Mouse (Mus musculus) regulatory T cell (primary cell): Measurements from ENCODE around the gene Gm38393.

Experiments
- in situ Hi-C: fragments of 300-600 bp; cut with MboI, MseI; formaldehyde crosslinking; loops from one replicate; pipeline ENCODE4 v1.15.1; 2025; ENCODE audit warnings: high pct_unique_total_duplicates

The Gm38393 gene

DNA sequence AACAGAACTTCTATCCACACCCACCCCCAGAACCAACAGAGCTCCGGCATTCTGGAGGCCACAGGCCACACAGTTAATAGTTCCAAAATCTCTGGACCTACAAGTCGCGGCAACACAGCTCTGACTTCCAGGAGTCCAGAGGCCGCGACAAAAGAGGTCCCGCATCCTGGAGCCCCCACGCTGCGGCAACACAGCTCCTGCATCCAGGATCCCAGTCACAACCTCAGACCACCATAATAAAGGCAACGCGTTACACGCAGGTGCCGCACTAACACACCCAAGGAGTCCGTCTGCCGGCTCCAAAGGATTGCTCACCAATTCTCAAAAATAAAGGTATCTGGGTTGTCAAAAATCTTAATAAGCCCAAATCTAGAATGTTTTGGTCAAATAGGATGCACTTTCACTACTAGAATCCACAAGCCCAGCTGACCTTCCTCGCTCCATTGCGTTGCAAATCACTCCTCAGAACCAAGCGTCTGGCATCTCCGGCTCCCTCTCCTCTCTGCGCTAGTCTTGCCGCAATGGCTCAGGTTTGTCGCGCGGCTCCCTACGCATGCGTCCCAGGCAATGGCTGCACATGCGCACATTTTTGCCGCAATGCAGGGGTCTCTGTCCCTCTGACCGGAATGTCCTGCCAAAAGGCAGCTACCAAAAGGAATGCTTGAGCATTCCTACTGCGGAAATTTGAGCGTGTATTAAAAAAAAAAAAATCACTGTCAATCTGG is at the start of gene Gm38393, which contains the start of gene Snurf:
Gene Gm38393, minus strand, starts transcription at position 459 of the 725 bp plus-strand sequence.
Gene Snurf, minus strand, starts transcription at position 444 of the 725 bp plus-strand sequence.
- in situ Hi-C loops: no loop called here

DNA sequence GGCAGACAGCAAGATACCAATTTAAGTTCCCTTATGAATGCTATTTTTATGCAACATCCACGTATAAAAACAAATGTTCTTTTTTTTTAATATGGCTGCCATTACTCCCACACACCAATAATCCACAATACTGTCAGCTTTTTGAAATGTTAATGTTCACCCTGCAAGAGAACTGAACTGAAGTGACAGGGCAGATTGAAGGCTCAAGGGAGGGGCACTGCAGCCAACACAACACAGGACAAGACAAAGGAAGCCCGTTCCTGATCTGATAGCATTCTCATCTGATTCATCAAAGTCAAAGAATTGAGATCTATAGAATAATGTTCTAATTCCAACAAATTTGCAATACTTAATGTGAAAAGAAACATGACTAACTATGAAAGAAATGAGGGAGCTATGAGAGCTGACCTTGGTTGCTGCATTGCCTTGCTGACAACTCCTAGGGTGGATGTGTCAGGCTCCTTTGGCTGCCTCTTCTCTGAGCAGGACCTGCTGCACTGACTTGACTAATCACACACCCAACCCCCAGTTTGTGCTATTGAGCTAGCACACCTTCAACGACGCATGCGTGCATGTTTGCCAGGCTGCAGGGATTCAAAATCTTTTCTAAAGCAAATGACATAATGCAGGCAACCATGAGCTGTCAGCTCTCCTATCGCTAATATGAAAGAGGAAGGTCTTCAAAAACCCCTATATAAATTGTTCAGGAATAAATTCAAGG is 42.8 kb upstream of the Gm38393 start:
- in situ Hi-C loops: no loop called here

DNA sequence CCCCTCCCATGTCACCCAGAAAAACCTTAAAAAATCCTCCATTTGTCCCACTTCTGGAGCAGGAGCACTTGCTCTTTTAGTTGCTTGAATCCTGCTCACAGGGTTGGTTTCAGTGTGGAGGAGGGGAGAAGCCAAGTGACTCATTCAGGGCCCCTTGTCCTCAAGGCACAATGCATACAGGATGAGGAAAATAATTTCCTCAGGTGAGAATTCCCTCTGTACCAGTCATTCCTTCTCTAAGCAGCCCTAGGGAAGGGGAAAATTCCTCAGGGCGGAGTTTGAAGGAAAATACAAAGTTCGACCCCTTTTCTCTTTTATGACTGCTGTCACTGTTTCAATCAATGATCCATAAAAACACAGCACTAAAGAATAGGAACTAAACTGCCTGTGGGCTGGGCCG is 8.3 kb upstream of the Gm38393 start:
- in situ Hi-C loops: no loop called here

DNA sequence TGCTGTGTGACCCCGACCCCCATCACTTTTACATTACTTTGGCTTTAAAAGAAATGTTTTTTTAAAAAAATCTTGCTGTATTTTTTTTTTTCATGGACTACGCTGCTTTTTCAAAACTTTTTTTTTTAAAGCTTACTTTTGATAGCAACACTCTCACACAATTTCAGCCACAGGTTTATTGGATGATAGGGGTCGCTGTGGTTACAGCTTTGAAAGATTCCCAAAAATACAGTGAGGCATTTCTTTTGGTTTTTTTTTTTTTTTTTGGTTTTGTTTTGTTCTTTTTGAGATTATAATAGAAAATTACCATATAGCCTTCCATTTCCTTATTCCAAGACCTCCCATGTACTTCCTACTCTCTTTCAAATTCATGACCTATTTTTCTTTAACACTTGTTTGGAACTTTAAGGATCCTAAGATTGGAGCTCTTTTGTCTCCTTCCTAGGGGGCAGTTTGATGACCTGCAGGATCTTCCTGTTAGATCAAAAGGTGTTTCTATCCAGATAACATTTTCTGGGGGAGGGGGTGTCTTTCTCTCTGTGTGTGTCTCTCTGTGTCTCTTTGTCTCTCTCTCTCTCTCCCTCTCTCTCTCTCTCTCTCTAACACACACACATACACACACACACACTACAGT is 3.0 kb upstream of the Gm38393 start:
- in situ Hi-C loops: no loop called here

DNA sequence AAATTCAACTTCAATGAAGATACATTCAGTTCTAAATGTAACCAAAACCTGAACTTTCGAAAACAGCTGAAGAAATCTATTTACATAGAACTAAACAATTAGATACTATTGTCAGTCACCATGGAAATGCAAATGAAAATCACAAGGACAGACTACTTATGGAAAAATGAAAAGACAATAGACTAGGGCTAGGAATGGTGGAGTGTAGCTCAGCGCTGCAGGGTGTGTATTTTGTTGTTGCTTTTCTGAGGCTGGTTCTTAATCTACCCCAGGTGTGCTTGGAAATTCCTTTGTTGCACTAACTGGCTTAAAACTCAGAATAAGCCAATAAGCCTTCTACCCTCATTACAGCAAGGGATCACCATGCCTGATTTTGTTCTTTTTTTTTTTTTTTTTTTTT is 1.4 kb upstream of the Gm38393 start:
- in situ Hi-C loops: no loop called here

DNA sequence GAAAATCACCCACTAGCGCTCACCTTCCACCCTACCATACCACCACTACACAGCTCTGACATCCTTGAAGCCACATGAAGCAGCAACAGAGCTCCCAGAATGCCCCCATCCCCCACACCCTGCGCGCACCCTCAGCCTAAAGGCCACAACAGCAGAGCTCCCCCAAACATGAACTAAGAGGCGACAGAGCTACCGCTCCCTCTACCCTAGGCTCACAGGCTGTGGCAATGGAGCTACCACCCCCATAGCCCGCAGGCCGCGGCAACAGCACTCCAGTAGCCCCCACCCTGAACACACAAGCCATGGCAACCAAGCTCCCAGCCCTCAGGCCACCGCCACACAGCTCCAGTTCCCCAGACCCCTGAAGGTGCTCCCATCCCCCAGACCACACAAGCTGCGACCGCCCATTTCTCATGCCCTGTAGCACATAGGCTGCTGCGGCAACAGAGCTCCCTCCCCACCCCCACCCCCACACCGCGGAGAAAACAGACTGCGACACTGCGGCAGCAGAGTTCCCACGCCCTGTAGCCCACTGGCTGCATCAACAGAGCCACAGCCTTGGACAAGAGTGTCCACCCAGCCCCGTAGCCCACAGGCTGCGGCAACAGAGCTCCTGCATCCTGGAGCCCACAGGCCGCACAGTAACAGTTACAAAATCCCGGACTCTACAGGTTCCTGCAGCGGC is 801 bp downstream of the Gm38393 start:
- in situ Hi-C loops: no loop called here

DNA sequence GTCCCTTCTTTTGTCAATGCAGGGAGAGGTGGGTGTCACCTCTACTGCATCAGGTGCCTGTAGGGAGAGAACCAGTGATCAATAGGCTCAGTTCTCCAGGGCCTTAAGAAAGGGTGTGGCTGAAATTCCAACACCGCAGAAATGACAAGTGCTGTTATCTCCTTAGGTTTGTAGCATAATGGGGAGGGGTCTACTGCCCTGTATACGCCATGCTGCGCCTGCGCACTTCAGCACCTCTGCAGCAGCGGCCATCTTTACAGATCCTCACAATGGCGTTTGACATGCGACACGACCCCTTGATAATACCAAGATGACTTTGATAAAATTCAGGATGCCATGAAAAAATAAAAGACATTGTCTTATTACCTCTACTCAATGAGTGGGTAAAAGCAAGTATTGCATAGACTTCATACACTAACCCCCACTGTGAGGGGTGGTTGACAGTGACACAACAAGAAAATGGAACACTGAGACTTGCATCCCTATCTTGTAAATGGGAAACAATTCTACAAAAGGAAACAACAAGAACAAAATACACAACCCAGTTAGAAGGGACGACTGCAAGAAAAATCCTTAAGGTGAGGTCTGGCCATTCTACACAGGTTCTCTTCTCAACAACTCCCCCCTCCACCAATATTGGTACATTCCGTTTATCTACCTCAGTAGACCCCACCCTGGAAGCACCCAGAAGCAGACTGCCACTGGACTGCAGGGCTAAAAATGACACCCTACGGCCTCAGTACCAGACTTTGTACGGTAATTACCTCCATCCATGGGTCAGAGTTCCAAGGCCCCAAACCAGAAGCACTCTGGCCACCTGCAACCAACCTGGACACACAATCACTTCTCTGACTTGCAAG is 1.6 kb downstream of the Gm38393 start:
- in situ Hi-C loops: no loop called here

DNA sequence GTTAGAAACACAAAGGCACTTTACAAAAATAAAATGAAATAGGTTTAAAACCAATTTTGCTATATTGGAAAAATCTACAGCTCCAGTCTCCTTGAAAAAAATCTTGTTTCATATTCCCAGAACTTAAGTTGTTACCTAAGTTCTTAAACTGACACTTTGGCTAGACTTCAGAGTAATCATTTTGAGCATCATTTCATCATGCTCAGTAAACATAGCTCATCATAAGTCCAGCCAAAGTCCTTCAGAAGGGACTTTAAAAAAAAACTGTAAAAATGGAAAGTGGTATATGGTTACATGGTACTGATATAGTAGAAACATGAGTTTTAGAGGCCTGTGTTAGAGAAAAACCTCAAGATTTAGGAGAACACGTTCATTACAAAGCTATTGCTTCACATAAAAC is 26.2 kb downstream of the Gm38393 start:
- in situ Hi-C loops: no loop called here
